Mouse (Mus musculus): Measurements from ENCODE around the gene Lyg2.
A peak's percentile ranks its signal among the peaks of the same experiment; 100 is the strongest.

Lyg2 gene

DNA sequence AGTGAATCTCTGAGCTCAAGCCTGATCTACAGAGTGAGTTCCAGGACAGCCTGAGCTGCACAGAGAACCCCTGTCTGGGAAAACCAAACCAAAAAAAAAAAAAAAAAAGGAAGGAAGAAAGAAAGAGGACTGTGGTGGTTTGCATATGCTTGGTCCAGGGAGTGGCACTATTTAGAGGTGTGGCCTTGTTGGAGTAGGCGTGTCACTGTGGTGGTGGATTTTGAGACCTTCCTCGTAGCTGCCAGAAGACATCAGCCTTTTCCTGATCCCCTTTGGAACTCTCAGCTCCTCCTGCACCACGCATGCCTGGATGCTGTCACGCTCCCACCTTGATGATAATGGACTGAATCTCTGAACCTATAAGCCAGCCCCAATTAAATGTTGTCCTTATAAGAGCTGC is 32.9 kb downstream of the Lyg2 start:
- no peak for DNase-seq (ENCODE audit: low read depth, low spot score)

- DNase-seq (ENCODE audit: low read depth, low spot score), result no peak
Measured at GRCm38 (mm10) chr1:37877736-37878460, 38.4 kb downstream of the Lyg2 start.

DNA sequence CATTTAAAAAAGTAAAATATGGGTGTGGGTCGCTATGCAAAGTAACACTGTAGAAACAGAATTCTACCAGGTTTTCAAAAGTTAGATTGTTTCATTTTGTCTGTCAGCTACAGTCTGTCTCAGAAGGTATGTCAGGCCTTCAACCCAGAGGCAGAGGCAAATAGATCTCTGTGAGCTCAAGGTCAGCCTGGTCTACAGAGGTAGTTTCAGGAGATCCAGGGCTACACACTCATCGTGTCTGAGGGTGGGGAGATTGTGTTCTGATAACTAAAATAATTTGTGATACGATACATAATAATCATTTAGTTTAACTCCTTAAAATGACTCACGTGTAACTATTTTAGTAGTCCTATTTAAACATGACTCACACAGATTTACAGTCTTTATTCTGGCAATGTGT is 43.1 kb downstream of the Lyg2 start:
- DNase-seq (ENCODE audit: low read depth, low spot score), result no peak

DNA sequence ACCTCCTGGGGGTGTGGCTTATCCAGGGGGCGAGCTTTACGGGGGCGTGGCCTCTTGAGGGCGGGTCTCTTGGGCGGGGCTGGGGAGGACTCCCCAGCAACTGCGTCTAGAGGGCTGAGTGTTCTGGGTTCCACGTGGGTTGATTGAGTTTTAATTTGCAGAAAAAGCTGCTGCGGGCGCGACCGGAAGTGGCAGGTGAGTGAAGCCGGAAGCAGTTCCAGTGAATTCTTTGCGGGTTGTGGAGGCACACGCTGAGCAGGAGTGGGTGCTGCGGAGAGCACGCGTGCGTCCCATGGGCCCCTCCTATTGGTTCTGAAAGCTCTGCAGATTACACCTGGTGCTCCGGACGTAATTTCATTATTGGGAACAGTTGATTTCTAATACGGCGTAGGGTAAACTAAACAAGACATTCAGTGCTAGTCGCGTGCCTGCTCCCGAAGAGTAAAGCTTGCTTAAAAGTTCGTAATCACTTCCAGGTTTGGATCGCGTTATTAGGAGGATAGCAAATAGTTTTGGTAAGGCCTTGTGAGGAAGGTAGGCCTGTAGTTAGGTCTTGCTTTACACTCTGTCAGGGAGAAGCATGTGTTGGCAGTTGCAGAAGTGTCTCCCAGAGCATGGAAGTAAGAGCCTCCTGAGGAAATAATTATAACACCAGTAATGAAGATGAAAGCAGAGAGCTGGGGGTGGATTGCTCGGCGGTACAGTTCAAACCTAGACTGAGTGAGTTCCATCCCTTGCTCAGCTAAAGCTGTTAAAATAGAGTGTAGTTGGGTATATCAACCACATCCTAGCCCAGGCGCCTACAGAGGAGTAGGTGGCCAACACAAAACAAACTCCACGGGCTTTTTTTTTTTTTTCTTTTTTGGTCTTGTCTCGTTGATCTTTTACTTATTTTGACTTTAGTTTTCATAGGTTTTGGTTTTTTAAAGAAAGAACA is 43.9 kb downstream of the Lyg2 start:
- DNase-seq (ENCODE audit: low read depth, low spot score), result peak; percentile 73

DNA sequence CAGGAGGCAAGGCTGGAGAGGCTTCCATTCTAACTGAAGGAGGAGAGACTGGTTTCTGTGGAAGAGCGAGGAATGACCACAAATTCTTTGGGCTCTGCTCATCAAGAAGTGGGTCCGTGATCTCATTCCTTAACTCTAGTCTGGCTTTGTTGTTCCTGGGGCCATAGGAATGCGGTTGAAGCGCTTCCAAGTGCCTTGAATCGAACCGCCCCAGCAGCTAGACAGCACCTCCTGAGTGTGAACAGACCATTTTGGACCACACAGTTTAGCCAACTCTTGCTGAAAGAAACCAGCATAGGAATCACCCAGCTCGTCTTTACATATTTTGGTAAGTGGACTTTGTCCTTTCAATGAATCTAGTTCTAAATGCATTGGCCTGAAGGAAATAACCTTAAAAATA is 44.6 kb downstream of the Lyg2 start, which contains the start of gene Lipt1:
Lipt1 (plus strand) TSS at position 35 of the 400 bp plus-strand sequence.
- no peak for DNase-seq (ENCODE audit: low read depth, low spot score)

DNA sequence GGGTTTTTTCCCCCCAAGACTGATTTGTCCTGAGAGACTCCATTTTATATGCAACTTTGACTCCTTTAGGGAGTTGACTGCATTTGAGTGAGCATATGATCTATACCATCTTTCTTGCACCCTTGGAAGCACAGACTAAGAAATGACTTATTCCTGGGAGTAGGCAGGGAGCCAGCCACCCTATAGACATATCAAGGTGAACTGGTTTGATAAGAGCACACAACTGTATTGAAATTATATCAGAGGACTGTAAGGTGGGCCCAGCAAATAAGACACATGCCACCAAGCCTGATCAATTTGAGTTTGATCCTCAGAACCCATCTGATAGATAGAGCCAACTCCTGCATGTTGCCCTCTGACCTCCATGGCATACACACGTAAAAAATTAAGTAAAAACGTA is 46.9 kb downstream of the Lyg2 start:
- no peak for DNase-seq (ENCODE audit: low read depth, low spot score)

DNA sequence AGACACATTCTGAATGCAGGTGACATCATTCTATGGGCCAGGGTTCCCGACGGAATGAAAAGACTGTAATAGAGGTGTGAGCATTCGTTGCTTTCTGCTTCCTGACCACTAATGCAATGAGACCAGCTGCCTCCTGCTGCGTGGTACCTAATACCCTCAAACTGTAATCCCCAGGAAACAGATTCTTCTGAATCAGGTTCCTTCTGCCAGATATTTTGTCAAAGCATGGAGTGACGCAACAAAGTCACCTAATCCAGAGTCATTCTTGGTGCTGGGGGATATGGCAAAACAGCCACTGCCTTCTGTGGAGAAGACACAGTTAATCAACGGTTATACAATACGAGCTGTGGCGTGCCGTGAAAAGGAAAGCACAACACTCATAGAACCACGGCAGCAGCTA is 47.7 kb downstream of the Lyg2 start:
- DNase-seq (ENCODE audit: low read depth, low spot score), result no peak

DNA sequence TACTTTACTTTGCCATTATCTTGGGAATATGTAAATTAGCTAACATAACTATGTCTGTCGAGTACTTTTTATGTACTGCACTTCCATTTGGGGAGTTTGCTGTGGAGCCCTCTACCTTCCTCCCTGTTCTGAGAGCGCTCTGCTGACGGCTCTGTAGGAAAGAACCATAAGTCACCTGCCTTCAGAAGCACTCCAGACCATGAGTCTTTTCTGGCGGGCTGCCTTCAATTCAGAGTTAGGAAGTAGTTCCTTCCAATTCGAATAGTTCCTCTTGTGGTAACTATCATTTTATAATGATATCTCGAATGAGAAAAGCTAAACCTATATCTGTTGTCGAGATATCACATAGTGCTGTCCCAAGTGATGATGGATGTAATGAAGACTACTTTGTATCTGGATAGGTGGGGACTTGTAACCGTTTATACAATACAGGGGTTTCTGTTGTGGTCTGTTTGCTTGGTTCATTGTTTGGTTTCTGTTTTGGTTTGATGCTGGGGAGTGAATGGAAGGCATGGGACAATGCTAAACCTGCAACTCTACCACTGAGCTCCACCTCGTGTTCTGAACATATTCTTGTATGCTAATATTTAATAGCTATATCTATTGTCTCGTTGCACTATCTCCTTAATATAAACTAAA is 48.5 kb downstream of the Lyg2 start:
- DNase-seq (ENCODE audit: low read depth, low spot score), result no peak

GRCm38 (mm10) chr1:37867056-37867455 is 49.2 kb downstream of the Lyg2 start:
- no peak for DNase-seq (ENCODE audit: low read depth, low spot score)

GRCm38 (mm10) chr1:37866286-37866685 is 50.0 kb downstream of the Lyg2 start, which contains the start of gene Tsga10:
TSS of gene Tsga10 (minus strand) at chr1:37866429.
- DNase-seq (ENCODE audit: low read depth, low spot score), result no peak

DNA sequence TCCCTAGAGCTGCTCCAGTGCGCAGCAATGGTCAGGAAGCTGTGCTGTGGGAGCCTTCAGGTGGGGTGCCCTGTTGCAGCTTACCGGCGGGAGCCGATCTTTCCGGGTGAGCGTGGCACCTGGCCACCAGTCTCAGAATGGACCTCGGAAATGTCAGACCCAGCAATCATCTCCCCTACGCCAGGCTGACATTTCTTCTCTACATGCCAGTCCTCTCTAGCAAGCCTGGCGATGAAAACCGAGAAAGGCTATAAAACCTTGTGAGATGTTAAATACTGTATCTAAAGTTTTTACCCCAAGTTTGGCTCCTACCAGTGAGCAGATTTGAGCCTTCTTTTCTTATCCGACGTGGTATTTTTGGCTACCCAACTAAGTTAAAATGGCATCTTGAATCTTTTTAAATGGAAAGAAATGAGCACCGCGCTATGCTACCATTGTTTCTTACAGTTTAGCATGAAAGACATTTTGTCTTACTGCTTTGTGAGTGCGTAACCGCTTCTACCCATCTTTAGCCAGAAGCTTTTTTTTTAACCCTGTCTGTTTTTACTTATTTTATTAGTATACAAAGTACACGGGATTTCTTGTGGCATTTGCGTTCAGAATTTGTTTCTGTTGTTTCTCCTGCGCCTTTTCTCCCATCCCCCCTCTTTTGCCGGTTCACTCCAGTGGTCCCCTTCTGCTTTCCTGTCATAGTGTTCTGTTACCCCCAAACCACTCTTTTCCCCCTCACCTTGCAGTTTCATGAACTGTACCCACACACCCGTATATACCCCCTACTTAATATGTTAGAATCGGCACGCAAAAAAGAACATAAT is 50.7 kb downstream of the Lyg2 start:
- no peak for DNase-seq (ENCODE audit: low read depth, low spot score)

DNA sequence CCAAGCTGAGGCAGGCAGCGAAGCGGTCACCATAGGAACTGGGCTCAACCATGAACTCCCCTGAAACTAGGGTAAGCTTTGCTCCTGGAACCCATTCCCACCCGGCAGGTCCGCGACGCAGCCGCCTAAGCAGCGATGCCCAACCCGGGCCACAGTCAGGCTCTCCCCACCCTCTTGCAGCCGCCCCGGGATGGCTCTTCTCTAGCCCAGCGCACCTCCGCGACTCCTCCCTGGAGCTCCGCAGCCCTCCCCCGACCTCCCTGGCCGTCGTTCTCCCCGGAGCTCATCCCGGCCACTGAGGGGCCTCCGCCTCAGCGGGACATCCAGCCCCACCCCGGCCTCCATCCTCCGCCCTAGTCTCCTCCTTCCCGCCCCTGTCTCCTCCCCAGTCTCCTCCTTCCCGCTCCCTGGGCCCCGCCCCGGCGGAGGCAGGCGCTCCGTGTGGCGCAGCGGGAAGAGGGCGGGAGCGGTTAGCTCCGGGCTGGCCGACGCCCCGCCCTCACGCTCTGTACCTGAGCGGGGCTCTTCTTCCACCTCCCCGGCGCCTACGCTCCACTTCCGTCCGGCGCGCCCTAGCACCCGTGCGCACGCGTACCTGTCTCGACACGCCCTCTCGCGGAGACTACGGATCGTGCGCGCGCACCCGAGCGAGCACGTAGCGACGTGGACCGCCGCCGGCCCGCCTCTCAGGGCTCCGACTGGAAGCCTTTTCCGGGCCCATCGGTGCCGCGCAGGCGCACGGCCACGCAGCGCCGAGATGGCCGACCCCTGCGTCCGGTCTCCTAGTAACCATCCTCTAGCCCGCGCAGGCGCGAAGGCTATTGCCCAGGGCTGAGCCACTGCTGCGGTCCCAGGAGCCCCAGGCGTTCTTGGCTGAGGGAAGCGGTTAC is 51.5 kb downstream of the Lyg2 start:
- peak; percentile 99 for DNase-seq (ENCODE audit: low read depth, low spot score)
